In the genomic region with DNA sequence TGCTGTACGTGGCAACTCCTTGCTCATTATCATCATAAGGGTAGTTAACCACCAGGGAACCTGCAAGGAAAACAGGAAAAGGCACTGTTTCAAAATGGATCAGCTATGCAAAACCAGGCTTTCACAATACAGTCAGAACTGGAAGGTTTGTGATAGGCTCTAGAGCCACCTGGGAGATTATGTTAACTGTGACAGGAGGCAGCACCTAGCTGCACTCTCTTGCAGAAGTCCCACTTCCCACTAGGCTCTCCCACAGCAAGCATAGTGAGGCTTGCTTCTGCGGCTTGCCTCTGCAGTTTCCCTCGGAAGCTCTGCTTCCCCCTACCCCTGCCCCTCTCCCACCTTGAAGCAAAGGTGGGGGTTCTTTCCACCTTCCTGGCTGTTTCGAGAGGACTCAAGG, we compare ENCODE assay signal across 18 mouse cellular contexts.
"Had no signal": no experiment of that assay in that cellular context is flagged by ENCODE, and none has a peak within 500 bp of the region (broad histone marks: within the 10 kb centered on the region; RNA-seq: fewer than 3 reads in every experiment).

No protein-coding gene starts in this region.

- H3K4me1 ChIP-seq: midbrain, embryonic 10.5 days; midbrain, embryonic 12.5 days; neural tube, embryonic 13.5 days; neural tube, embryonic 15.5 days had no signal

- H3K9ac ChIP-seq: lung, embryonic 14.5 days; midbrain, embryonic 12.5 days; neural tube, embryonic 13.5 days; neural tube, embryonic 15.5 days had no signal

- H3K27ac ChIP-seq: midbrain, embryonic 10.5 days; midbrain, embryonic 12.5 days; neural tube, embryonic 13.5 days; neural tube, embryonic 15.5 days had no signal

- H3K27me3 ChIP-seq: midbrain, embryonic 12.5 days; neural tube, embryonic 13.5 days; neural tube, embryonic 15.5 days had no signal

- DNase-seq: lung, adult 18-20 months; lung, embryonic 14.5 days; lung, postnatal 10 days; lung, postnatal 4 days; midbrain, embryonic 14.5 days; retina, postnatal 1 day; right cerebral cortex, adult 18-20 months; right cerebral cortex, postnatal 25 days; right cerebral cortex, postnatal 4 days; spleen, adult 18-20 months; thymus, adult 18-20 months; thymus, postnatal 25 days; thymus, postnatal 4 days had no signal

- H3K4me3 ChIP-seq: midbrain, embryonic 10.5 days; midbrain, embryonic 12.5 days; myocyte; neural tube, embryonic 13.5 days; neural tube, embryonic 15.5 days had no signal
